Comparison of ENCODE assay signal across 12 mouse cellular contexts in the genomic region with DNA sequence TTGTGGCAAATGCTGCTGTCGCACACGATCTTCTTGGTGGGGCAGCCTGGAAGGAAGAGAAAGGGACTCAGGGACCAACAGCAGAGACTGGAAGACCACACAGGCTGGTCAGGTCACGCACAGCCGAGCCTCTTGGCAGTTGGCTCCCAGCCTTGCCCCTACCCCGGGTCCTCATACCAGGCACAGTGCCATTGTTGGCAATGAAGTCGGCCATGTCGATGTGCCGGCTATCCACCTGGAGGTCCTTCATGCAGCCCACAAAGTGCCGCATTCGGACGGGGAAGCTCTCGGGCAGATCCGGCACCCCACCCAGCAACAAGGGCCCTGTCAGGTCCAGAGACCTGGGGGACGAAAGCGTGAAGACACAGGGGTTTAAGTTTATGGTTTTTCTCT. TPM values are rescaled to one million over a fixed set of nuclear protein-coding genes. Genes with fewer than 3 reads are reported as not detected.
DNase-seq lines count a peak whose midpoint lies in the region; ATAC-seq lines count a peak whose summit lies in the region.
"Had no signal": no experiment of that assay in that cellular context is flagged by ENCODE, and none has a peak within 500 bp of the region (broad histone marks: within the 10 kb centered on the region; RNA-seq: fewer than 3 reads in every experiment).

No protein-coding gene starts in this region.

- DNase-seq in cerebellum, adult 11-12 months, result peak; percentile 59
- no peak for DNase-seq in cerebellum, adult 18-20 months
- no peak for DNase-seq in midbrain, embryonic 10.5 days (ENCODE audit: low spot score)
- DNase-seq in midbrain, embryonic 11.5 days (ENCODE audit: low spot score, missing footprints), result no peak
- DNase-seq in embryo, embryonic 9.5 days (ENCODE audit: extremely low spot score), result no peak
- DNase-seq in adrenal gland, postnatal 10 days, result no peak
- no peak for DNase-seq in frontal cortex, postnatal 36 days (ENCODE audit: low spot score in 2 of 2)
- DNase-seq: thymus, postnatal 25 days had no signal

- H3K4me3 ChIP-seq in midbrain, embryonic 10.5 days, result no peak overlapping the region
- H3K4me3 ChIP-seq in midbrain, embryonic 11.5 days (ENCODE audit: low read depth, low read length), result no peak overlapping the region
- H3K4me3 ChIP-seq in limb, embryonic 15.5 days, result no peak overlapping the region

- 88% methylated on average over 15 of the region's 15 CpGs for WGBS in midbrain, embryonic 10.5 days
- WGBS in midbrain, embryonic 11.5 days, result 86% methylated on average over 15 of the region's 15 CpGs
- 83% methylated on average over 15 of the region's 15 CpGs for WGBS in limb, embryonic 15.5 days

- no peak for ATAC-seq in midbrain, embryonic 11.5 days (ENCODE audit: low FRiP score)
- no peak for ATAC-seq in limb, embryonic 15.5 days (ENCODE audit: insufficient number of reproducible peaks, low FRiP score, low TSS enrichment, low read depth)

- H3K9me3 ChIP-seq in midbrain, embryonic 10.5 days (replicated peaks), result no peaks in the 10 kb centered on the region
- no peaks in the 10 kb centered on the region for H3K9me3 ChIP-seq in midbrain, embryonic 11.5 days (ENCODE audit: control insufficient read depth, low read length)
- no peaks in the 10 kb centered on the region for H3K9me3 ChIP-seq in limb, embryonic 15.5 days
- H3K9me3 ChIP-seq: G1E had no signal

- H3K27ac ChIP-seq in midbrain, embryonic 10.5 days (replicated peaks), result peak overlapping the region; percentile 58
- H3K27ac ChIP-seq in midbrain, embryonic 11.5 days (ENCODE audit: low read depth, low read length), result no peak overlapping the region
- H3K27ac ChIP-seq in limb, embryonic 15.5 days, result peak overlapping the region; percentile 4; the same call in 1 of the 2 replicates
- H3K27ac ChIP-seq: liver, embryonic 14.5 days had no signal

- H3K9ac ChIP-seq in midbrain, embryonic 11.5 days (ENCODE audit: low read length), result no peak overlapping the region
- H3K9ac ChIP-seq in limb, embryonic 15.5 days, result no peak overlapping the region
- H3K9ac ChIP-seq: liver, embryonic 14.5 days had no signal

- H3K4me1 ChIP-seq in midbrain, embryonic 10.5 days, result peaks cover 59% of the 10 kb centered on the region
- H3K4me1 ChIP-seq in midbrain, embryonic 11.5 days (ENCODE audit: control insufficient read depth, insufficient read depth, low read length), result peaks cover 30% of the 10 kb centered on the region
- H3K4me1 ChIP-seq in limb, embryonic 15.5 days, result peaks cover 15% of the 10 kb centered on the region

- no peaks in the 10 kb centered on the region for H3K27me3 ChIP-seq in midbrain, embryonic 10.5 days (ENCODE audit: low read depth, poor library complexity, severe bottlenecking)
- H3K27me3 ChIP-seq in midbrain, embryonic 11.5 days (ENCODE audit: control insufficient read depth, insufficient read depth, low read length), result no peaks in the 10 kb centered on the region
- no peaks in the 10 kb centered on the region for H3K27me3 ChIP-seq in limb, embryonic 15.5 days

- H3K36me3 ChIP-seq in midbrain, embryonic 10.5 days, result peaks cover 100% of the 10 kb centered on the region
- H3K36me3 ChIP-seq in midbrain, embryonic 11.5 days (ENCODE audit: control insufficient read depth, insufficient read depth, low read length), result peaks cover 52% of the 10 kb centered on the region
- H3K36me3 ChIP-seq in limb, embryonic 15.5 days, result peaks cover 48% of the 10 kb centered on the region
- H3K36me3 ChIP-seq: G1E had no signal

- no peak overlapping the region for H3K4me2 ChIP-seq in midbrain, embryonic 11.5 days
- no peak overlapping the region for H3K4me2 ChIP-seq in limb, embryonic 15.5 days

RNA-seq across cellular contexts. Expression of a gene that starts 12.8 kb away (rescaled TPM):
- 53.7 and 67.5 TPM in 2 replicates for polyA plus RNA-seq in midbrain, embryonic 10.5 days (2016; fragmentation: Nextera tagmentation; extraction: Ambion mirVana)
- polyA plus RNA-seq in midbrain, embryonic 11.5 days (2014; fragmentation: Nextera tagmentation; extraction: Ambion mirVana), result 61.9 and 65.2 TPM in 2 replicates
- 11.7 and 11.9 TPM in 2 replicates for polyA plus RNA-seq in limb, embryonic 15.5 days (2015; fragmentation: Nextera tagmentation; extraction: Ambion mirVana)
- total RNA-seq in adrenal gland, postnatal 10 days (2021), result 10 to 100 TPM; 11.1 to 12.1 TPM

RNA-seq across cellular contexts. Expression of a gene that starts 18.9 kb away (rescaled TPM):
- 93.3 and 105 TPM in 2 replicates for polyA plus RNA-seq in midbrain, embryonic 10.5 days (2016; fragmentation: Nextera tagmentation; extraction: Ambion mirVana)
- 59.3 and 68.1 TPM in 2 replicates for polyA plus RNA-seq in midbrain, embryonic 11.5 days (2014; fragmentation: Nextera tagmentation; extraction: Ambion mirVana)
- 37.8 and 40.2 TPM in 2 replicates for polyA plus RNA-seq in limb, embryonic 15.5 days (2015; fragmentation: Nextera tagmentation; extraction: Ambion mirVana)
- total RNA-seq in adrenal gland, postnatal 10 days (2021), result 1 to 10 TPM; 6.0 to 6.4 TPM

RNA-seq across cellular contexts. Expression of a gene that starts 37.8 kb away (rescaled TPM):
- 0.09 TPM in 1 of 2 replicates, not detected in the other for polyA plus RNA-seq in midbrain, embryonic 10.5 days (2016; fragmentation: Nextera tagmentation; extraction: Ambion mirVana)
- 0.12 TPM in 1 of 2 replicates, not detected in the other for polyA plus RNA-seq in midbrain, embryonic 11.5 days (2014; fragmentation: Nextera tagmentation; extraction: Ambion mirVana)
- not detected in 2 replicates for polyA plus RNA-seq in limb, embryonic 15.5 days (2015; fragmentation: Nextera tagmentation; extraction: Ambion mirVana)
- not detected for total RNA-seq in adrenal gland, postnatal 10 days (2021)
- total RNA-seq: G1E; megakaryocyte, adult 5-6 weeks had no signal
- polyA plus RNA-seq: G1E had no signal

RNA-seq across cellular contexts. Expression of a gene that starts 42.5 kb away (rescaled TPM):
- 179 and 187 TPM in 2 replicates for polyA plus RNA-seq in midbrain, embryonic 10.5 days (2016; fragmentation: Nextera tagmentation; extraction: Ambion mirVana)
- polyA plus RNA-seq in midbrain, embryonic 11.5 days (2014; fragmentation: Nextera tagmentation; extraction: Ambion mirVana), result 196 and 213 TPM in 2 replicates
- 115 and 123 TPM in 2 replicates for polyA plus RNA-seq in limb, embryonic 15.5 days (2015; fragmentation: Nextera tagmentation; extraction: Ambion mirVana)
- total RNA-seq in adrenal gland, postnatal 10 days (2021), result 100 to 1,000 TPM; 146 to 152 TPM
